Mouse (Mus musculus) lung, adult 2 months (tissue): ENCODE results near the gene Olfr1346.

Source experiments
- CTCF ChIP-seq: fragments of 200-500 bp; IDR thresholded peaks from 2 replicates; pipeline ENCODE4 v1.5.1; 2011; ENCODE audit warnings: mild to moderate bottlenecking, low read length, control low read depth; ENCODE audit not compliant: insufficient read depth
- POLR2A ChIP-seq: fragments of 200-500 bp; IDR thresholded peaks from 2 replicates; pipeline ENCODE4 v1.6.1; 2011; ENCODE audit warnings: low read depth, mild to moderate bottlenecking, control low read depth, low read length, borderline replicate concordance; ENCODE audit errors: extremely low read depth

DNA sequence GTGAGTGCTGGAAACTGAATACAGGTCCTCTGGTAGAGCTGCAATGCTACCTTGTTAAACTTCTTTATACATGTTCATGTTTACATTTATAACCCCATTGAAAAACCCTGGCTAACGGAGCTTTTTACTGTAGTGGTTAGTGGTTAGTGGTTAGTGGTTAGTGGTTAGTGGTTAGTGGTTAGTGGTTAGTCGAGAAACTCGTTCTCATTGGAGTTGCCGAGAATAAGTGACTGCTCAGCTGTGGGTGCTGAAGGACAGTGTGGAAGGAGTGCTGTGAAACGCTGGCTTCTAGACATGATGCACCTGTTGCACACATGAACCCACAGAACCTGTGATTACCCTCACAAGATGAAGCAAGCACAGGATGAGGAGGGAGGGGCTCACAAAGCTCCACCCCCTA is 19.1 kb upstream of the Olfr1346 start:
- no peak for TF ChIP-seq POLR2A
- no peak for TF ChIP-seq CTCF
